Mouse (Mus musculus): Measurements from ENCODE around the gene Thap3. TPM values are rescaled to one million over a fixed set of nuclear protein-coding genes. Genes with fewer than 3 reads are reported as not detected.

Gene Thap3
- total and polyA plus RNA-seq, 3 experiments, result 0.82 to 4.2 (median 3.0) TPM

- peaks cover 100% of the 10 kb centered on the region for H3K36me3 ChIP-seq (replicated peaks)
- H3K27me3 ChIP-seq (ENCODE audit: insufficient read depth, low read length), result no peaks in the 10 kb centered on the region; the same call in 1 of the 2 replicates
These were observed 31.2 kb upstream of the Thap3 start for GRCm38 (mm10) chr4:152020024-152020423.

DNA sequence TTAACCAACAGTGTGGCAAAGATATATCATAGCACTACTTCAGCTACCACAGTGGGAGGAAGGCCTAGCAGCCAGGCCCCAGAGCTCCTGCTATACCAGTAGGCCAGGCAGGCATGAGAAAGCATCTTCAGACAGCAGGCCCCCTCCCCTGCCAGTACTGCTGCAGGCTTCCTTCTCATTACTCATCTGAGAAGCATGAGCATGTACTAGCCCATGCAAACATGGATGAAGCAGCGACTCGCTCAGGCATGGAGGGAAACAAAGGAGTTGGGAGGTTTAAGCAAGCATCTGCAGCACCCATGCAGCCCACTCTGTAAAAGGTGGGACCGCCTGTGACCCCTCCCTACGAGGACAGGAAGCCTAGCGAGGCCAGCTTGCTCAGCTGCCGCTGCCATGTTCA is 30.3 kb upstream of the Thap3 start:
- TF ChIP-seq CTCF (IDR thresholded peaks at IDR 0.05; ENCODE audit: low read depth, low read length) (no peak), GATA2 (IDR thresholded peaks at IDR 0.05; ENCODE audit: borderline replicate concordance, low read depth, low read length) (no peak), POLR2AphosphoS5 (IDR thresholded peaks at IDR 0.05; ENCODE audit: insufficient replicate concordance, low read depth, low read length) (no peak), TAL1 (conservative IDR thresholded peaks at IDR 0.05; ENCODE audit: low read depth, low read length) (no peak), GATA1 (IDR thresholded peaks at IDR 0.05; ENCODE audit: borderline replicate concordance, low read length) (no peak)
- no peak overlapping the region for H3K4me3 ChIP-seq (ENCODE audit: low read depth, low read length)
- no peak for DNase-seq (ENCODE audit: low spot score)
- H3K4me1 ChIP-seq (ENCODE audit: insufficient read depth, low read depth, low read length), result peaks cover 6% of the 10 kb centered on the region; the same call in 1 of the 2 replicates
- H3K36me3 ChIP-seq (replicated peaks), result peaks cover 100% of the 10 kb centered on the region
- H3K9me3 ChIP-seq (replicated peaks), result no peaks in the 10 kb centered on the region
- no peak for ATAC-seq (ENCODE audit: extremely low read depth, insufficient number of reproducible peaks, low FRiP score, poor library complexity, severe bottlenecking)
- H3K27me3 ChIP-seq (ENCODE audit: insufficient read depth, low read length), result no peaks in the 10 kb centered on the region; the same call in 1 of the 2 replicates

More at GRCm38 (mm10) chr4:152020024-152020423, 31.2 kb upstream of the Thap3 start:
- H3K9me3 ChIP-seq (replicated peaks), result no peaks in the 10 kb centered on the region
- DNase-seq (ENCODE audit: low spot score), result no peak
- no peak for TF ChIP-seq GATA2 (IDR thresholded peaks at IDR 0.05; ENCODE audit: borderline replicate concordance, low read depth, low read length)
- TF ChIP-seq CTCF (IDR thresholded peaks at IDR 0.05; ENCODE audit: low read depth, low read length), result no peak
- no peak for TF ChIP-seq POLR2AphosphoS5 (IDR thresholded peaks at IDR 0.05; ENCODE audit: insufficient replicate concordance, low read depth, low read length)
- TF ChIP-seq GATA1 (IDR thresholded peaks at IDR 0.05; ENCODE audit: borderline replicate concordance, low read length), result no peak
- H3K4me1 ChIP-seq (ENCODE audit: insufficient read depth, low read depth, low read length), result peaks cover 13% of the 10 kb centered on the region
- ATAC-seq (ENCODE audit: extremely low read depth, insufficient number of reproducible peaks, low FRiP score, poor library complexity, severe bottlenecking), result no peak
- no peak overlapping the region; the same call in 1 of the 2 replicates for H3K4me3 ChIP-seq (ENCODE audit: low read depth, low read length)

GRCm38 (mm10) chr4:152013036-152013813 is 24.4 kb upstream of the Thap3 start:
- Histone ChIP-seq H3K36me3 (replicated peaks) (peaks cover 79% of the 10 kb centered on the region), H3K4me3 (ENCODE audit: low read depth, low read length) (no peak overlapping the region), H3K27me3 (ENCODE audit: insufficient read depth, low read length) (peaks cover 4% of the 10 kb centered on the region), H3K4me1 (ENCODE audit: insufficient read depth, low read depth, low read length) (peaks cover 52% of the 10 kb centered on the region), H3K9me3 (replicated peaks) (no peaks in the 10 kb centered on the region)
- DNase-seq (ENCODE audit: low spot score) (no peak), ATAC-seq (ENCODE audit: extremely low read depth, insufficient number of reproducible peaks, low FRiP score, poor library complexity, severe bottlenecking) (no peak)
- TF ChIP-seq GATA2 (IDR thresholded peaks at IDR 0.05; ENCODE audit: borderline replicate concordance, low read depth, low read length) (no peak), POLR2AphosphoS5 (IDR thresholded peaks at IDR 0.05; ENCODE audit: insufficient replicate concordance, low read depth, low read length) (no peak), TAL1 (conservative IDR thresholded peaks at IDR 0.05; ENCODE audit: low read depth, low read length) (no peak), GATA1 (IDR thresholded peaks at IDR 0.05; ENCODE audit: borderline replicate concordance, low read length) (no peak), CTCF (IDR thresholded peaks at IDR 0.05; ENCODE audit: low read depth, low read length) (no peak)

- ATAC-seq (ENCODE audit: extremely low read depth, insufficient number of reproducible peaks, low FRiP score, poor library complexity, severe bottlenecking), result no peak
- Histone ChIP-seq H3K36me3 (replicated peaks) (peaks cover 68% of the 10 kb centered on the region), H3K27me3 (ENCODE audit: insufficient read depth, low read length) (peaks cover 16% of the 10 kb centered on the region), H3K9me3 (replicated peaks) (no peaks in the 10 kb centered on the region), H3K4me1 (ENCODE audit: insufficient read depth, low read depth, low read length) (peaks cover 61% of the 10 kb centered on the region), H3K4me3 (ENCODE audit: low read depth, low read length) (peak overlapping the region; percentile 17; the same call in 1 of the 2 replicates)
- no peak for TF ChIP-seq TAL1 (conservative IDR thresholded peaks at IDR 0.05; ENCODE audit: low read depth, low read length)
- no peak for TF ChIP-seq CTCF (IDR thresholded peaks at IDR 0.05; ENCODE audit: low read depth, low read length)
- no peak for TF ChIP-seq GATA2 (IDR thresholded peaks at IDR 0.05; ENCODE audit: borderline replicate concordance, low read depth, low read length)
- TF ChIP-seq POLR2AphosphoS5 (IDR thresholded peaks at IDR 0.05; ENCODE audit: insufficient replicate concordance, low read depth, low read length), result no peak
- TF ChIP-seq GATA1 (IDR thresholded peaks at IDR 0.05; ENCODE audit: borderline replicate concordance, low read length), result no peak
- no peak for DNase-seq (ENCODE audit: low spot score)
These were observed 23.3 kb upstream of the Thap3 start for GRCm38 (mm10) chr4:152012109-152012508.

GRCm38 (mm10) chr4:152011171-152011760 is 22.5 kb upstream of the Thap3 start:
- Histone ChIP-seq H3K4me1 (ENCODE audit: insufficient read depth, low read depth, low read length) (peaks cover 59% of the 10 kb centered on the region), H3K9me3 (replicated peaks) (no peaks in the 10 kb centered on the region), H3K27me3 (ENCODE audit: insufficient read depth, low read length) (peaks cover 23% of the 10 kb centered on the region), H3K4me3 (ENCODE audit: low read depth, low read length) (peak overlapping the region; percentile 95; the same call in 1 of the 2 replicates), H3K36me3 (replicated peaks) (peaks cover 60% of the 10 kb centered on the region)
- TF ChIP-seq GATA2 (IDR thresholded peaks at IDR 0.05; ENCODE audit: borderline replicate concordance, low read depth, low read length) (no peak), CTCF (IDR thresholded peaks at IDR 0.05; ENCODE audit: low read depth, low read length) (no peak), TAL1 (conservative IDR thresholded peaks at IDR 0.05; ENCODE audit: low read depth, low read length) (no peak), GATA1 (IDR thresholded peaks at IDR 0.05; ENCODE audit: borderline replicate concordance, low read length) (no peak), POLR2AphosphoS5 (IDR thresholded peaks at IDR 0.05; ENCODE audit: insufficient replicate concordance, low read depth, low read length) (no peak)
- no peak for ATAC-seq (ENCODE audit: extremely low read depth, insufficient number of reproducible peaks, low FRiP score, poor library complexity, severe bottlenecking)
- no peak for DNase-seq (ENCODE audit: low spot score)

DNA sequence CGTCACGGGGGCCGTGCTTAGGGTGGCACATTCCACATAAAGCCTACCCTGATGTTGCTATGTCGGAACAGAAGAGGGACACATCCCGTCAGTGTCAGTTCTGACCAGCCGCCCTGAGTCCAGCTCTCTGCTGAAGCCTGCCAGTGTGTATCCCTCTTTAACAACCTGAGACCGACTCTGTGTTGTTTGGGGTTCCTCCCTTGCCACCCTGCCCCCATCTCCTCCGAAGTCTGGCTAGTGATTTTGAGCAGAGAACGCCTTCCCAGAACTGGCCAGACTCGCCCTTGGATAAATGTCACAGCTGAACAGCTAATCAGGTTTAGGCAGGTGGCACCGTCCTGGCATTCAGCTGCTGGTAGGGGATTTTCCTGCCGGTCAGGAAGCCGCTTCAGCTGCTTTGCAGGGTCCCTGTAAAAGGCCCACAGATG is 21.9 kb upstream of the Thap3 start:
- peaks cover 59% of the 10 kb centered on the region for H3K4me1 ChIP-seq (ENCODE audit: insufficient read depth, low read depth, low read length)
- peak overlapping the region; percentile 95 for H3K4me3 ChIP-seq (ENCODE audit: low read depth, low read length)
- no peak for DNase-seq (ENCODE audit: low spot score)
- peaks cover 23% of the 10 kb centered on the region for H3K27me3 ChIP-seq (ENCODE audit: insufficient read depth, low read length)
- no peaks in the 10 kb centered on the region for H3K9me3 ChIP-seq (replicated peaks)
- no peak for TF ChIP-seq GATA1 (IDR thresholded peaks at IDR 0.05; ENCODE audit: borderline replicate concordance, low read length)
- TF ChIP-seq CTCF (IDR thresholded peaks at IDR 0.05; ENCODE audit: low read depth, low read length), result no peak
- TF ChIP-seq POLR2AphosphoS5 (IDR thresholded peaks at IDR 0.05; ENCODE audit: insufficient replicate concordance, low read depth, low read length), result no peak
- no peak for TF ChIP-seq GATA2 (IDR thresholded peaks at IDR 0.05; ENCODE audit: borderline replicate concordance, low read depth, low read length)
- no peak for TF ChIP-seq TAL1 (conservative IDR thresholded peaks at IDR 0.05; ENCODE audit: low read depth, low read length)
- no peak; the same call in 1 of the 2 replicates for ATAC-seq (ENCODE audit: extremely low read depth, insufficient number of reproducible peaks, low FRiP score, poor library complexity, severe bottlenecking)
- H3K36me3 ChIP-seq (replicated peaks), result peaks cover 54% of the 10 kb centered on the region
